Mouse (Mus musculus) kidney, adult 8-10 months (tissue): ENCODE measurements around the gene Wfdc13.

ENCODE experiments used
- DNase-seq, 2 experiments: peaks; one replicate each; pipeline ENCODE4 v3.0.0; 2022

The Wfdc13 gene

DNA sequence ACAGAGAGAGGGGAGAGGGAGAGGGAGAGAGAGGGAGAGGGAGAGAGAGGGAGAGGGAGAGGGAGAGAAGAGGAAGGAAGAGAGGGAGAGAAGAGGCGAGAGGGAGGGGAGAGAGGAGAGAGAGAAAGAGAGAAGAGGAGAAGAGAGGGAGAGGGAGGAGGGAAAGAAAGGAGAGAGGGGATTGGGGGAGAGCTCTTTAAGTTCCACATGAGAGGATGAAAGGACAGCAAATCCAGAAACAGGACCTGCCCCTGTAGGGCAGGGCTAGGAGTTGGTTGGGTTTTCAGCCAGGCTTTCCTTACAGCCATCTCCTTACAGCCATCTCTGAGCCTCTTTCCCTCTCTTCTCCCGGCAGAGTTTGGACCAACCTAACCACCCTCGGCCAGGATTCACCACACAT is at the start of gene Wfdc13:
Wfdc13 (plus strand) TSS at position 301 of the 400 bp plus-strand sequence.
- DNase-seq = no peak

- no peak for DNase-seq
Measured at GRCm38 (mm10) chr2:164635266-164635665, 49.6 kb upstream of the Wfdc13 start.

- DNase-seq = peak in 1 of 2 experiments; percentile 14
Measured at GRCm38 (mm10) chr2:164638696-164639095, 46.2 kb upstream of the Wfdc13 start, which contains the start of gene Wfdc16. Gene Wfdc16 (minus strand): TSS chr2:164638796.

DNA sequence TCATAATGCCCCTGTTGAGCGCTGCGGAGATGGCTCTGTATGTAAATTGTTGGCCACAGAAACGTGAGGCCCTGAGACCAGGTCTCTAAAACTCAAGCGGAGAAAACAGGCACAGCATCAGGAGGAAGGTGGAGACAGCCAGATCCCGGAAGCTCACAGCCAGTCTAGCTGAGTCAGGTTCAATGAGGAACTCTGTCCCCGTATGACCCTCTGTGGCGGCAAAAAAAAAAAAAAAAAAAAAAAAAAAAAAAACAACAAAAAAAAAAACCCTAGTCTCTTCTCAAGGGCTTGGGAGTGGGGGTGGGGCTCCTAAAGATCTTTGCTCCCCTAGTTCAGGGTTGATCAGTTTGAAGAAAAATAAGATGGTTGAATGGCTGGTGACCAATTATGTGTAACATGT is 43.8 kb upstream of the Wfdc13 start:
- peak; percentile 26 to 43 for DNase-seq

DNA sequence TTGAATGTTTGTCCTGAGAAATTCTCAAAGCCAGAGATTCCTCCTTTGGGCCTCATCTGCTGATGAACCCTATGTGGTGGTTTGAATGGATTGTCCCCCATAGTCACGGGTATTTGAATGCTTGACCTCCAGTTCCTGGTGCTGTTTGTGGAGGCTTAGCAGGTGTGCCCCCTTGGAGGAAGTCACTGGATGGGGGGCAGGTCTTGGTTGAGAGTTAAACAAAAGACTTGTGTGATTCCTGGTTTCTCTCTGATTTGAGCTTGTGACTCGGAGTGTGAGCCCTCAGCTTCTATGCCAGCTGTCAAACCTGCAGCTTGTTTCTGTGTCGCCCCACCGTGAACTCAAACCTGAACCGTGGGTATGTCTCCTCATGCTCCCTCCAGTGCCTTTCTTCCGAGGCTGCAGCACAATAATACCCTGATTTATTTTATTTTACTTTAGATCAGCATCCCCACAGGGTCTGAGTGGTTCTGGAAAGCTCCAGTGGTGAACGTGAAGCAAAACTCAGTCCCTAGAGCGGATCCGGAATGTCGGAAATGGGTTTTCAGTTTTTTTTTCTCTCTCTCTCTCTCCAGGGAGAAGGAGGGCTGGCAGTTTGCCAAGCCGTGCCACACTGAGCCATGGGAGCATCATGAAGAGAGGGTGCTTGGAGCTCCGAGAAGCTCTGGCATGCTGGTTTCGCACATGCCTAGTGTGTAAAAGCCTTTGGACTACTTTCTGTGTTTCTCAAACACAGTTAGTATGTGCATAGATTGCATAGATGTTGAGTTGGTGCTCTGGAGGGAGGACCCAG is 42.8 kb upstream of the Wfdc13 start:
- no peak for DNase-seq

DNA sequence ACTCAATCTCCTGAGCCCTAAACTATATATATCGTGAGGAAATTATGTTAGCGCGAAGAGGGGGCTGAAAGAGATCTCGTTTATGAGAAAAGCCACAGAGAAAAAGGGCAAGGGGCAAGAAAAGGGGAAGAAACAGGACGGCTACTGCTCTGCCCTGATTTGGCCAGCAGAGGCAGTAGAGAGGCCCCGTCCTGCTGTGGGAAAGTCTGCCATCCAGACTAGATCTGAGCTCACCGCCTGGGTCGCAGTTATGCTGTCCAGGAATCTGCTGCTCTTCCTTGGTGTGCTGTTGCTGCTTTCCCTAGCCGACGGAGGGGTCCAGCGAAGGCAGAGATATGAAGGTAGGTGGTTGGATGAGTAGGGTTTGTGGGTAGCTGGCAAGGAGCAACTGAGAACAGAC is 29.0 kb upstream of the Wfdc13 start, which contains the start of gene Wfdc10:
Wfdc10 (plus strand) TSS at position 189 of the 400 bp plus-strand sequence.
- peak; percentile 18 to 52 for DNase-seq

DNA sequence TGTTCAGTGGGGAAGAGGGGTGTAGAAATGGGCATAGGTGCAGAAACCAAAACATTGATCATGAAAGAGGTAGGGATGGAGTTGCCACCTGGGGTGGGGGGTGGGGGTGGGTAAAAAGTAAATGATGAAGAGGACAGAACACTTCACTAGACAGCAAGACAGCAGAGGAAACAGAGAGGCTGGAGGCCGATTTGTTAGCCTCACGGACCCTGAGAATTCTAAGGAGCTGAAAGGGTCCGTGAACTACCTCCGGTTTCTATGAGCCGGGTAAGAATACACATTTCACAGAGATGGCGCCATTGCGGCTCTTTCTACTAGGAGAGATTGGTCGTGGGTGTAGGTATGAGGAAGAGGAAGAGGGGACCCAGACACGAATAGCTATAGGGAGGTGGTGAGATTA is 28.4 kb upstream of the Wfdc13 start, which contains the start of gene Wfdc9:
Wfdc9 (minus strand) TSS at position 101 of the 400 bp plus-strand sequence.
- no peak for DNase-seq

- DNase-seq = peak; percentile 30 to 59
Measured at GRCm38 (mm10) chr2:164664851-164665250, 20.1 kb upstream of the Wfdc13 start.

- no peak for DNase-seq
Measured at GRCm38 (mm10) chr2:164670261-164670660, 14.6 kb upstream of the Wfdc13 start.

- no peak for DNase-seq
Measured at GRCm38 (mm10) chr2:164670938-164671337, 14.0 kb upstream of the Wfdc13 start.

DNA sequence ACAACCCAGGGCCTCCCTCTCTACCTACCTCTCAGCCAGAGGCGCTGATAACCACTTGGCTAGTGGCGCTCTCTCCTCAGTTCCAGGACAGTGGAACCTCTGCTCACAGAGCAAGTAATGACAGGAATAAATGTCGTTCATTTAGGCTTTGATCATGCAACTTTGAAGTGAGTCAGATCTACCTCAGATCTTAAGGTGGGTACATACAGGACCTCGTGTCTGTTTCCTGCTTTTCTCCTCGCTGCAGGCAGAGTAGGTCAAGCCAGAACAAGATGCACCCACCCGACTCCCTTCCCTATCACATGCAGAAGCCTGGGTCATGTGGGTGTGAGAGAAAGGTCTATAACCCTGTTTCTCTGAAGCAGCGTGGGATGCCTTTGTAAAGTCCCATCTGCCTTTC is 10.9 kb upstream of the Wfdc13 start, which contains the start of gene Wfdc11:
Wfdc11 (minus strand) TSS at position 101 of the 400 bp plus-strand sequence.
- DNase-seq = no peak

DNA sequence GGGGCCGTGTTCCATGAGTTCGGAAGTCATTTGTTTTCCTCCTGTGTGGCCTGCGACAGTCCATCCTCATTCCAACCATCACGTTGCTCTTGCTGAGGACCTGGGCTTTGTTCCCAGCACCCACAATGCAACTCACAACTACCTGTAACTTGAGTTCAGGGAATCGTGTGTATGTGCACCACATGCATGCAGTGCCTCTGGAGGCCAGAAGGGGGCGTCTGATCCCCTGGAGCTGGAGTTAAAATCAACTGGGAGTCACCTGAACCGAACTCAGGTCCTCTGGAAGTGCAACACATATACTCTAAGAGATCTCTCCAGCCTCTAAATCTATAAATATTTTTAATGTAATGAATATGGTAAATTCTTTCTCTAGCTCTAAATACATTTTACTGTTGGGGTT is 8.8 kb upstream of the Wfdc13 start:
- no peak for DNase-seq

DNA sequence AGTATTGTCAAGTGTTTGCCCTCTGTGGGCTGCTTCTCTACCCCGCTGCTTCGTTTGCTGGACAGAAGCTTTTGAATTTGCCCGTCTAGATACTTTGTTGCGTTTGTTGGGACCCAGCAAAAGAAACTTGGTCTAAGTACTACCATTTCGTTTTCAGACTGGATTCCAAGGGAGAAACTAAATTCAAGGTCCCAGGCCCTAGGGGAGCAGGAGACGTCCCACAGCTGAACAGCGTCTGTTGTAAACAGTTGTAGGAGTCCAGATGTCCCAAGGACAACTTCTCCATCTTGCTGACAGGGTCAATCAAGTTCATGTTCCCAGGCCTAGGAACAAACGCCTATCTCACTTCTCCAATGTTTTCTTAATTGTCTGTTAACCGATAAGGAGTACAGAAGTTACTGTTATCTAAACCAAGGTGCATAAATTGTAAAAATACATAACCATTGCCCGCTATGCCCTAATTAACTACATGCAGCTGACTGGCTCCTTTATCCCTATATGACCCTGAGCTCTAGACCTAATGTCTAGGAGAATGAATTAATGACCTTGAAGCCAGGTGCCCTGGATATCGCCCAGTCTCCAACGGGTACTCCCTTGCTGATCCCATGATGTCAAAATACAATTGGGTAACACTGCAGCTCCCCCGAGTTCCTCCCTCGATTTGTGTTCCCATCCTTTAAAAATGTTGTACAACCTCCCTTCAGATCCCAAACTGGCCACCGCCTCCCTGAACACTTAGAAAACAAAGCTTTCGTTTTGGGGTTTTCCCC is 7.8 kb upstream of the Wfdc13 start:
- no peak for DNase-seq

DNA sequence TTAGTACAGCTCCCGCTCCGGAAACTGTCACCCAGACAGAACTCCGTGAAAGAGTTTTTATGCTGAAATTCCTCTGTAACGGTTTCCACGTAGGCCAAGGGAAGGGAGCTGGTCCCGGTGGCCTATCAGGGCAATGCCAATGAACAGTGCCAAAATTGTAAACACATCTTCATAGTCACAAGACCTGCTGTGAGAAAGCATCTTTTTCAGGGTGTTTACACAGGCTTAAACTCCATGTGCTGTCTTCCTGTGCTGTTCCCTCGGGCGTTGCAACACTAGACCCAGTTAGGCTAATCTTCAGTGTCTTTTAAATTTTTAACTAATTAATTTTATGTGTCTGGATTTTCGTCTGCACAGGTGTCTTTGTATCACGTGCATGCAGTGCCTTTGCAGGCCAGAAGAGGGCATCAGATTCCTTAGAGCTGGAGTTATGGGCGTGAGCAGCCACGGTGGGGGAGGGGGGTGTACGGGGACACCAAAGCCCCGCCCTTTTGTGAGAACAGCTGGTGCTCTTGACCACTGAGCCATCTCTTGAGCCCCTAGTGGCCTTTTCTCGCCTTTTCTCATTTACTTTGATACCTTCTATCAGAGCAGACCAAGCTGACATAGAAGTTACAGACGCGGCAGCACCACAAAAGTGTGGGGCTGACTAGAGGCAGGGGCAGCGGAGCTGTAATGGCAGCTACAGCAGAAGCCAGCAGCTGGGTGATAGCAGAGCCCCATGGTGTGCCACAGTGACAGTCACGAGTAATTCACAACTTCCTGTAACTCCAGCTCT is 5.9 kb upstream of the Wfdc13 start:
- peak; percentile 70 to 86 for DNase-seq

GRCm38 (mm10) chr2:164679906-164680305 is 5.0 kb upstream of the Wfdc13 start:
- DNase-seq = no peak

- no peak for DNase-seq
Measured at GRCm38 (mm10) chr2:164698201-164698600, 13.3 kb downstream of the Wfdc13 start, which contains the start of gene Spint4. Gene Spint4 (plus strand): TSS chr2:164698501.

DNA sequence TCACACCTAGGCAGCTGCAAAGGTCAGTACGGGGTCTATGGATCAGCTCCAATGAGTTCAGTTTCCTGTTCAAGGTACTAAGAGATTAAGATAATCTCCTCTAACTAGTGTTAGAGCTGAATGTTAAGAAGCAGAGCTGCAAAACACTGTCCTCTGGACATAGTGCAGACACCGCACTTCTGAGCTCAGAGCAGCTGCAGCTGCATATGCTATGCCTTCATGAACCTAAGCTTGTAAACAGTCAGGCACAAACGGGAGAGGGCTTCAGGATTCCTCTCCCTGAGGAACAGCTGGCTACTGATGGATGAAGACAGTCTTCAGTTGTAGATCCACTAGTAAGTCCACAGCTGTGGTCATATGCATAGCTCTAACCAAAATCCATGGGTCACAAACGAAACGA is 16.1 kb downstream of the Wfdc13 start:
- DNase-seq = no peak

- DNase-seq = no peak
Measured at GRCm38 (mm10) chr2:164701761-164702160, 16.9 kb downstream of the Wfdc13 start.

DNA sequence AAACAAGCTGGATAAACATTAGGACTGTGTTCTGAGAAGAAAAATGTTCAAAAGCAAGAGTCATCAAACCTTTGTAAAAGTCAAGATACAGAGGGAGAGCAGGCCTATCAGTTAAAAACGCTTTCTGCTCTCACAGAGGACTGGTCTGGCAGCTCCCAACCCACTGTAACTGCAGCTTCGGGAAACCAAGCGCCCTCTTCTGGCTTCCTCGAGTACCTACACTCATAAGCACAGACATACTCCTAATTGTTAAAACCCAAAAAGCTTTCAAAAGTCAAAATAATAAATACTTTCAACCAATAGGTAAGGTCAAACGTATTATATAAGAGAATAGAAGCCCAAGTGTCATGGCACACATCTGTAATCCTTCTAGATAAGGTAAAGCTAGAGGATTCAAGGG is 19.3 kb downstream of the Wfdc13 start:
- no peak for DNase-seq

DNA sequence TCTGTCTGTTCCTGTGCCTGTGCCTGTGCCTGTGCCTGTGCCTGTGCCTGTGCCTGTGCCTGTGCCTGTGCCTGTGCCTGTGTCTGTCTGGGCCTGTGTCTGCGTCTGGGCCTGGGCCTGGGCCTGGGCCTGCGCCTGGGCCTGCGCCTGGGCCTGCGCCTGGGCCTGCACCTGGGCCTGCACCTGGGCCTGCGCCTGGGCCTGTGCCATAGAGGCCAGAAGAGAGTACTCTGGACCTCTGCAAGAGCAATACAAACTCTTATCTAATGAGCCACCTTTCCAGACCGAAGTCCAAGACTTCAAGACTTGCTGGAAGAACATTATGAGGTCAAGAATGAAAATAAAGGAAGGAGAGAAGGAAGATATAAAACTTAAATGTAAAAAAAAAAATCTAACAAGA is 20.4 kb downstream of the Wfdc13 start:
- DNase-seq = no peak

DNA sequence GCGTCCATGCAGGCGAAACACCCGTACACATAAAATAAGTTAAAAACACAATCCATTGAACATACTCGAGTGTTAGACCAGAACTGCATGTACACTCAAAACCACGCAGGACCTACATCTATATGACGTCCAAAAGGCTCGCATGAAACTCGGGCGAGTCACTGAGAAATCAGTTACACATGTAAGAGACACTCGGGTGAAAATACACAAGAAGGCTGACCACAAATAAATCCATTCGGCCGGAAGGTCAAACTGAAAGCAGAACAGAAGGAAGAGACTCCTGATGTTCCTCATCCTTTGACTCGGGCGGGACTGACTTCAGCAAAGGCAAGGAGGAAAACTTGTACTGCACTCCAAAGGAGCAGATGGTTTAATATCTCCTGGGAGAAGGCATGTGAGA is 21.1 kb downstream of the Wfdc13 start:
- DNase-seq = no peak

- DNase-seq = no peak
Measured at GRCm38 (mm10) chr2:164715005-164715404, 30.1 kb downstream of the Wfdc13 start, which contains the start of gene Spint5. Gene Spint5 (plus strand): TSS chr2:164715305.
